ENCODE assay signal across 9 mouse cellular contexts in the genomic region with DNA sequence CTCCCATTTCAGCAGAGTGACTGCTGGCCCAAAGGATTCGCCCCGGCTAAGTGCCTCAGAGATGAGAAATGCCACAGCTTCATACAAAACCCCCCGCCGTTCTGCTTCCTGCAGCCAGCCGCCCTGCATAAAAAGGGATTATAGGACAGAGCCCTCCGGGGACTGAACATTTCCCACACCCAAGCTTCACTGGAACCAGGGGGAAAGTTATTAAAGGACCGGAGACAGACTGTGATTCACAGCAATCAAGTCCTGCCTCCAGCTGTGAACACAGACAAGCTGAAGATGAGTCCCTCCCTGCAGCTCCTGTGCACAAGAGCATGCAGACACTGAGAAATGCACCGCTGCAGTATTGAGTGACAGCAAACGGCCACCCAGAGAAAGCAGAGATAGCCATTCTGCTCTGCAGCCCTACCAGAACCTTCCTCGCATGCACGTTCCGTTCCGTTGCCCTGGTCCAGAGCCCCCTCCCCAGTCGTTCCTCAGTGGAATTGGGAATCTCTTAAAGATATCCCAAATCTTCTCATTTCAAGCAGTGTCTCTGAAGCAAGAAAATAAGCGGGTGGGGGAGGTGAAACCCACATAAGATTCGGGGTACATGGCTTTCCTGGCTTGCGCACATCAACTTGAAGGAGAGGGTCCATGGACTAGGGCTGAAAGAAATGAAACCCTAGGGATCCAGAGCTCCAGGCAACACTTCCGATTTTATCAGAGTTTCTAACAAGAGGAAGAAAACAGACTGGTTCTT. TPM values are rescaled to one million over a fixed set of nuclear protein-coding genes. Genes with fewer than 3 reads are reported as not detected.
DNase-seq lines count a peak whose midpoint lies in the region; ATAC-seq and TF ChIP-seq lines count a peak whose summit lies in the region.
"Had no signal": no experiment of that assay in that cellular context is flagged by ENCODE, and none has a peak within 500 bp of the region (broad histone marks: within the 10 kb centered on the region; RNA-seq: fewer than 3 reads in every experiment).

No protein-coding gene starts in this region.

- no peak for TF ChIP-seq CTCF in left cerebral cortex, adult 2 months (IDR thresholded peaks at IDR 0.05)

- peaks cover 80% of the 10 kb centered on the region for H3K27me3 ChIP-seq in forebrain, embryonic 13.5 days
- H3K27me3 ChIP-seq in limb, embryonic 10.5 days (ENCODE audit: low read depth, poor library complexity, severe bottlenecking) = peaks cover 92% of the 10 kb centered on the region

- H3K9me3 ChIP-seq in forebrain, embryonic 13.5 days (replicated peaks) = no peaks in the 10 kb centered on the region
- H3K9me3 ChIP-seq in limb, embryonic 10.5 days (replicated peaks) = no peaks in the 10 kb centered on the region
- H3K9me3 ChIP-seq: G1E had no signal

- 0 out of 2 replicates have a peak, but pooled peaks have one; percentile 16 for ATAC-seq in forebrain, embryonic 13.5 days

- H3K36me3 ChIP-seq in forebrain, embryonic 13.5 days (ENCODE audit: poor library complexity, severe bottlenecking) = no peaks in the 10 kb centered on the region
- H3K36me3 ChIP-seq in limb, embryonic 10.5 days = no peaks in the 10 kb centered on the region
- H3K36me3 ChIP-seq: G1E had no signal

- WGBS in forebrain, embryonic 13.5 days = 5% methylated on average over 18 of the region's 18 CpGs
- WGBS in limb, embryonic 10.5 days = 4% methylated on average over 18 of the region's 18 CpGs

- peak overlapping the region; percentile 50; the same call in 1 of the 2 replicates for H3K27ac ChIP-seq in left cerebral cortex, adult 2 months
- no peak overlapping the region for H3K27ac ChIP-seq in forebrain, embryonic 13.5 days
- H3K27ac ChIP-seq in limb, embryonic 10.5 days = no peak overlapping the region

- intact Hi-C loops in left cerebral cortex, adult 2 months (cut with DNase I) = no loop called here

- no peak for DNase-seq in left cerebral cortex, adult 2 months (ENCODE audit: extremely low spot score in 1 of 2, low spot score in 2 of 2)
- no peak for DNase-seq in left cerebral cortex, adult 9 months (ENCODE audit: low spot score in 2 of 2)
- DNase-seq in limb, embryonic 10.5 days (ENCODE audit: low spot score) = peak; percentile 39
- peak; percentile 47 for DNase-seq in retina, embryonic 14.5 days (ENCODE audit: low spot score)
- no peak for DNase-seq in thymus, postnatal 0 days (ENCODE audit: low spot score)
- DNase-seq in adrenal gland, postnatal 10 days = no peak
- DNase-seq in left cerebral cortex, adult 11 months (ENCODE audit: low spot score) = no peak

- peaks cover 42% of the 10 kb centered on the region for H3K4me1 ChIP-seq in forebrain, embryonic 13.5 days
- H3K4me1 ChIP-seq in limb, embryonic 10.5 days = peaks cover 48% of the 10 kb centered on the region

- peak overlapping the region; percentile 25 for H3K4me3 ChIP-seq in left cerebral cortex, adult 2 months
- H3K4me3 ChIP-seq in forebrain, embryonic 13.5 days = peak overlapping the region; percentile 24
- H3K4me3 ChIP-seq in limb, embryonic 10.5 days = peak overlapping the region; percentile 12

- peak overlapping the region; percentile 21; the same call in 1 of the 2 replicates for H3K9ac ChIP-seq in forebrain, embryonic 13.5 days

- peak overlapping the region; percentile 47 for H3K4me2 ChIP-seq in forebrain, embryonic 13.5 days

RNA-seq across cellular contexts. Expression of gene Pcp4l1, which starts 2.8 kb away (rescaled TPM):
- 100 to 1,000 TPM in 1 of 2 experiments, 10 to 100 TPM in 1; 76.7 to 113 TPM for total RNA-seq in left cerebral cortex, adult 2 months (2021)
- 6.2 and 8.8 TPM in 2 replicates for polyA plus RNA-seq in forebrain, embryonic 13.5 days (2015; fragmentation: Nextera tagmentation; extraction: Ambion mirVana)
- 1.7 and 1.9 TPM in 2 replicates for polyA plus RNA-seq in limb, embryonic 10.5 days (2016; fragmentation: Nextera tagmentation; extraction: Ambion mirVana)
- polyA plus RNA-seq in thymus, postnatal 0 days (2015; fragmentation: Nextera tagmentation; extraction: Ambion mirVana) = 2.3 and 2.7 TPM in 2 replicates
- 10 to 100 TPM; 28.0 to 30.7 TPM for total RNA-seq in adrenal gland, postnatal 10 days (2021)
- polyA plus RNA-seq: G1E had no signal

RNA-seq across cellular contexts. Expression of gene Nr1i3, which starts 20.5 kb away (rescaled TPM):
- under 1 TPM; 0.19 to 0.23 TPM for total RNA-seq in left cerebral cortex, adult 2 months (2021)
- polyA plus RNA-seq in forebrain, embryonic 13.5 days (2015; fragmentation: Nextera tagmentation; extraction: Ambion mirVana) = 0.32 and 0.37 TPM in 2 replicates
- 0.23 and 0.34 TPM in 2 replicates for polyA plus RNA-seq in limb, embryonic 10.5 days (2016; fragmentation: Nextera tagmentation; extraction: Ambion mirVana)
- 0.14 and 0.17 TPM in 2 replicates for polyA plus RNA-seq in thymus, postnatal 0 days (2015; fragmentation: Nextera tagmentation; extraction: Ambion mirVana)
- total RNA-seq in adrenal gland, postnatal 10 days (2021) = 10 to 100 TPM; 13.4 to 29.4 TPM
- polyA plus RNA-seq: G1E had no signal

RNA-seq across cellular contexts. Expression of gene Tomm40l, which starts 29.0 kb away (rescaled TPM):
- total RNA-seq in left cerebral cortex, adult 2 months (2021) = 10 to 100 TPM; 86.4 to 91.2 TPM
- polyA plus RNA-seq in forebrain, embryonic 13.5 days (2015; fragmentation: Nextera tagmentation; extraction: Ambion mirVana) = 33.8 and 43.0 TPM in 2 replicates
- 32.2 and 32.5 TPM in 2 replicates for polyA plus RNA-seq in limb, embryonic 10.5 days (2016; fragmentation: Nextera tagmentation; extraction: Ambion mirVana)
- 23.7 and 25.8 TPM in 2 replicates for polyA plus RNA-seq in thymus, postnatal 0 days (2015; fragmentation: Nextera tagmentation; extraction: Ambion mirVana)
- 10 to 100 TPM; 46.9 to 58.1 TPM for total RNA-seq in adrenal gland, postnatal 10 days (2021)

RNA-seq across cellular contexts. Expression of gene Apoa2, which starts 31.6 kb away (rescaled TPM):
- 1 to 10 TPM; 1.5 to 2.2 TPM for total RNA-seq in left cerebral cortex, adult 2 months (2021)
- 2.6 and 8.3 TPM in 2 replicates for polyA plus RNA-seq in forebrain, embryonic 13.5 days (2015; fragmentation: Nextera tagmentation; extraction: Ambion mirVana)
- polyA plus RNA-seq in limb, embryonic 10.5 days (2016; fragmentation: Nextera tagmentation; extraction: Ambion mirVana) = 1.9 and 2.6 TPM in 2 replicates
- polyA plus RNA-seq in thymus, postnatal 0 days (2015; fragmentation: Nextera tagmentation; extraction: Ambion mirVana) = 4.0 and 5.1 TPM in 2 replicates
- total RNA-seq in adrenal gland, postnatal 10 days (2021) = 1,000 to 10,000 TPM; 1,052 to 2,650 TPM
- total RNA-seq: G1E had no signal

RNA-seq across cellular contexts. Expression of gene Fcer1g, which starts 40.9 kb away (rescaled TPM):
- total RNA-seq in left cerebral cortex, adult 2 months (2021) = 10 to 100 TPM; 12.6 to 14.4 TPM
- polyA plus RNA-seq in forebrain, embryonic 13.5 days (2015; fragmentation: Nextera tagmentation; extraction: Ambion mirVana) = 12.3 and 12.8 TPM in 2 replicates
- polyA plus RNA-seq in limb, embryonic 10.5 days (2016; fragmentation: Nextera tagmentation; extraction: Ambion mirVana) = 6.4 and 10.7 TPM in 2 replicates
- 93.8 and 97.1 TPM in 2 replicates for polyA plus RNA-seq in thymus, postnatal 0 days (2015; fragmentation: Nextera tagmentation; extraction: Ambion mirVana)
- 10 to 100 TPM; 14.4 to 19.2 TPM for total RNA-seq in adrenal gland, postnatal 10 days (2021)

Comparison
In these comparisons a context has a peak if more than half of its experiments do, and no peak if none do; other contexts are left out.
1. DNase-seq: peak in limb, embryonic 10.5 days (single experiment) and retina, embryonic 14.5 days (single experiment); none in left cerebral cortex, adult 2 months (0 of 2), left cerebral cortex, adult 9 months (0 of 2), thymus, postnatal 0 days (single experiment), adrenal gland, postnatal 10 days (single experiment) and left cerebral cortex, adult 11 months (single experiment).
2. Peak in every context shown above with its lines, with median percentiles within 50 percentile points of each other: H3K4me3 ChIP-seq.